Mouse (Mus musculus): ENCODE results near the gene Rbl2.

Gene Rbl2

DNA sequence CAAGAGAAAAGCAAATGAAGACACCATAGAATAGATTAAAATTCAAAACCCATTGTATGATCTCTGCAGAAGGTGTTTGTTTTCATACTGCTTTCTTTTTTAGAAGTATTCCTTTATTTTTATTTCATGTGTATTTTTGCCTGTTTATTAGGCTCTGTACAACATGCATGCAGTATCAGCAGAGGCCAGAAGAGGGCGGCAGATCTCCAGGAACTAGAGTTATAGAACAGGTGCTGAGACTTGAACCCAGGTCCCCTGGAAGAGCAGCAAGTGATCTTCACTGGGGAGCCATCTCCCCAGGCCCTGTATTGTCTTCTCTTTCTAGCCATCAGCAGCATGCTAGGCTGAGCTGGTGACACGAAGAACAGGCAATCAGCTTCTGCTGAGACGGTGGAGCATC is 84.0 kb downstream of the Rbl2 start:
- in situ Hi-C loops (cut with MboI; ENCODE audit: unreplicated experiment in 2 of 2), result no loop called here

DNA sequence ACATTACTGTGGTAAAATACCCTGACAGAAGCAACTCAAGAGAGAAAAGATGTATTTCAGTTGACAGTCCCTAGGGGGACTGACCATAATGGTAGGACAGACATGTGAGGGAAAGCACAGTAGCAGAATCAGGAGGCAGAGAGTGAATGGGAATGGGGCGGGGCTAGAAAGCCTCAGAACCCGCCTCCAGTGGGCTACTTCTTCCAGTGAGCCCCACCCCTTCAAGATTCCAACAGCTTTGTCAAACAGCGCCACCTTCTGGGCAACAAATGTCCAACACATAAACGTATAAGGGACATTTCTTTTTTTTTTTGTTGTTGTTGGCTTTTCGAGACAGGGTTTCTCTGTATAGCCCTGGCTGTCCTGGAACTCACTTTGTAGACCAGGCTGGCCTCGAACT is 84.7 kb downstream of the Rbl2 start:
- in situ Hi-C loops (cut with MboI; ENCODE audit: unreplicated experiment in 2 of 2), result no loop called here

DNA sequence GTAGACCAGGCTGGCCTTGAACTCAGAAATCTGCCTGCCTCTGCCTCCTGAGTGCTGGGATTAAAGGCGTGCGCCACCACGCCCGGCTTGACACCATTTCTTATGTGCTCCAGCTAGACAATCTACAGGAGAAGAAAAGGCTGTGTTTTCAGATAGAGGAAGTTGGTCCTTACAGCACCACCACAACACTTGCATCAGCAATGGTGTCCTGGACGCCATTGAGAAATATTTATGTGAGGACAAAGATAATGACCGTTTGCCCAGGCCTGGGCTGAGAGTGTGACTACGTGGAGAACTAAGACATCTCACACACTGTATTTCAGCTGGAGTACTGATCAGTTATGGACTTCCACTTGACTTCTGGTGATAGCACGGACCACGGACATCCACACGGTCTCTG is 88.8 kb downstream of the Rbl2 start:
- in situ Hi-C loops (cut with MboI; ENCODE audit: unreplicated experiment in 2 of 2), result no loop called here

DNA sequence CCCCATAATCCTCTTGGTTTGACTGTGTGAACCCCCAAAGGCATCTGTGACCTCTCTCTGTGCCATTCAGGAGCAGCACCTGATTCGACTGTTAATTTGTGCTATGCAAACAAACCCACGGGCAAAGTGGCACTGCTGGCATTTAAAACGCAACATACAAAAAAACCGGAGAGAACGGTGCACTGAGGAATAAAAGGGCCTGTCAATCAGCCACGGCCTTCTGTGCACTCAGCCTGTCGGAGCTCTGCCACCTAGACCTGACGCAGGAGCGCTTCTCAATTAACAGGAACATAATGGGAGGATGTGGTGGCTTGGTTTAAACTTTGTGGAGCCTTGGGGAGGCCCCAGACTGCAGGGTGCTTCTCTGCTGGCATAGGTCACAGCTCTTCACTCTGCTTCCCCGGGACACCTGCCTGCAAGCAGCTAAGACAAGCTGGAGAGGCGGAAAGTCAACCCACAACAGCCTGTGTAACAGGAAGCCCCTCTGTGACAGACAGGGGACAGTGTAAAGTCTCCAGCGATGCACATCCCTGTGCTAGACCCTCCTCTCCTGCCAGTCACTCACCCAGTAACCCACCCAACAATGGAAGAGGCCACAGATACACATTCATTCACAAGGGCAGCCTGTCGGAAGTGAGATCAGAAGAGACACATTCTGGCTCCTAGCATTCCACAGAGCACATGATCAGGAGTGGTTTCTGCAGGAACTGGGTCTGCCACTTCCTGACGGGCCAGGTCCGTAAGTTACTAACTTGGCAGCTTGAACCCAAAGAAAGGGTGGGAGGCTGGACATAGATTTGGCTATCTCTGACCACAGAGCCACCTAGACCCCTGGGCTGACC is 90.3 kb downstream of the Rbl2 start:
- in situ Hi-C loops (cut with MboI; ENCODE audit: unreplicated experiment in 2 of 2), result no loop called here

DNA sequence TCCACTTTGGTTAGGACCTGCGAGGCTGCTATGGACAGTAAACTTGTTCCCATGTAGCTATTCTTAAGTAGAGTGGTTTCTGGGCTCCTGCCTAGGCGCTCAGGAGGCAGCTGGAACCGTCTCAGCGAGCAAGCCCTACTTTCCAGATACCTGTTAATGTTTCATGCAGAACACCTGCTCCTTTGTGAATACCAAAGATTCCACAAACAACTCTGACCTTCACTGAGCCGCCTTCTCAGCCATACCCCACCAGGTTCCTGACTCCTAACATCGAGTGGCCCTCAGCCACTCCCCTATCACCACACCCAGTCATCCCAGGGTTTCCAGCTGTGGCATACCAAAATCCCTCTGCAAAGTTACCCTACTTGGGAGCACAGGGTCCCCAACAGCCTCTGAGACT is 100.3 kb downstream of the Rbl2 start:
- in situ Hi-C loops (cut with MboI; ENCODE audit: unreplicated experiment in 2 of 2), result no loop called here

DNA sequence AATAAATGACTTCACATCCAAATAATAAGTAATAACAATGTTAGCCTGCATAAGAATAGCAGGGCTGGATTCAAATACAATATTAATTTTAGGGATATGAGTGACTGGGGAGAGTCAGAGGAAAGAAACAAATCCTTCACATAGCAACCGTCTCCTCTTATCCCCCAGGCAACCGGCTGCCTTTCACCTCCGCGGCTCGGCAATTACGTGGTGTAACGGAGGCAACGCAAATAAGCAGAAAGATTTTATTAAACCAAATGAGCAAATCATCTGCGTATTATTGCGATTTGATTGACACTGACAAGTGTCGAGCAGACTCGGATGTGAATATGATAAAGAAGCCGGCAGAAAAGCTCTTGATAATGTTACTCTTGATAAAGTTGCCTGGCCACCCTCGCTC is 101.1 kb downstream of the Rbl2 start:
- in situ Hi-C loops (cut with MboI; ENCODE audit: unreplicated experiment in 2 of 2), result no loop called here

DNA sequence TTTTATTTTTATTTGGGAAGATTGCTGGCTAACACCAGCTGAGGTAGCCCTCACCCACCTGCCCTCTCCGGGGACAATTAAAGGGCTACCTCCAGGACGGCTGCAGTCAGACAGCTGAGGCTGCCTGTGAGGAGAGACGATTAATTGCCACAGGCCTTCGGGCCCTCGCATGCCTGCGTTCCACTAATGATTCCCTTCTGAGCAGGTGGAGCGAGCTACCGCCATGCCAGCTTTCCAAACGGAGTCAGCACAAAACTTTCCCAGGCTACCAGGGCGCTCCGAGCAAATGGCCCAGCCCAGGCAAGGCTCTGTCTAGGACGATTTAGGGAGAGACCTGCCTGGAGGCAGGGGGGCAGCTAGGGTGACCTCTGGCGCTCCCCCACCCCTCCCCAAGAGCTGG is 101.7 kb downstream of the Rbl2 start:
- in situ Hi-C loops (cut with MboI; ENCODE audit: unreplicated experiment in 2 of 2), result no loop called here

Measured in v-Abl transformed pro-B cells (cell line).